In genomic region chr17:34959130-34959778, GRCm38 (mm10) we compare ENCODE assay signal across 7 mouse cellular contexts. TPM values are rescaled to one million over a fixed set of nuclear protein-coding genes. Genes with fewer than 3 reads are reported as not detected.
DNase-seq lines count a peak whose midpoint lies in the region; ATAC-seq and TF ChIP-seq lines count a peak whose summit lies in the region.
"Not testable (repeated sequence)": the region's sequence is repeated elsewhere in the genome, so short reads cannot be mapped to it uniquely, and the experiment has no call there.

Hspa1b (minus strand) TSS chr17:34959238.

- H3K27me3 ChIP-seq in heart, embryonic 11.5 days (ENCODE audit: control insufficient read depth, insufficient read depth, low read length); kidney, embryonic 15.5 days; limb, embryonic 14.5 days (ENCODE audit: control insufficient read depth, insufficient read depth, low read length); spleen, adult 2 months (ENCODE audit: control insufficient read depth, insufficient read depth, low read length): not testable (repeated sequence)
- H3K27me3 ChIP-seq in midbrain, embryonic 15.5 days (replicated peaks) = peaks cover 28% of the 10 kb centered on the region

- H3K36me3 ChIP-seq in heart, embryonic 11.5 days (ENCODE audit: control insufficient read depth, insufficient read depth, low read length); kidney, embryonic 15.5 days; limb, embryonic 14.5 days (ENCODE audit: control insufficient read depth, insufficient read depth, low read length); midbrain, embryonic 15.5 days (replicated peaks); spleen, adult 2 months (ENCODE audit: control insufficient read depth, insufficient read depth, low read length): not testable (repeated sequence)

- H3K4me3 ChIP-seq in bone marrow macrophage, adult 2 months (ENCODE audit: insufficient read depth, low read length) = peak within 1 kb of the TSS; percentile 73
- peak within 1 kb of the TSS; percentile 58 for H3K4me3 ChIP-seq in heart, embryonic 11.5 days (ENCODE audit: low read depth, low read length)
- H3K4me3 ChIP-seq in kidney, embryonic 15.5 days (replicated peaks) = peak within 1 kb of the TSS; percentile 55
- H3K4me3 ChIP-seq in limb, embryonic 14.5 days (replicated peaks; ENCODE audit: low read length) = peak within 1 kb of the TSS; percentile 50
- H3K4me3 ChIP-seq in midbrain, embryonic 15.5 days = peak within 1 kb of the TSS; percentile 41
- peak within 1 kb of the TSS; percentile 86 for H3K4me3 ChIP-seq in spleen, adult 2 months (ENCODE audit: extremely low read depth, insufficient read depth, insufficient read length)

- WGBS in heart, embryonic 11.5 days (ENCODE audit: insufficient replicate concordance) = under 1% methylated on average over 26 of the region's 32 CpGs
- WGBS in kidney, embryonic 15.5 days = 0% methylated on average over 30 of the region's 32 CpGs
- WGBS in limb, embryonic 14.5 days = under 1% methylated on average over 25 of the region's 32 CpGs
- under 1% methylated on average over 31 of the region's 32 CpGs for WGBS in midbrain, embryonic 15.5 days
- under 1% methylated on average over 29 of the region's 32 CpGs for WGBS in spleen, adult 2 months

- 0 out of 2 replicates have a peak, but pooled peaks have one; percentile 35 for TF ChIP-seq POLR2A in bone marrow macrophage, adult 2 months (IDR thresholded peaks at IDR 0.05; ENCODE audit: borderline replicate concordance, low read depth, low read length)
- peak; percentile 59; the same call in 1 of the 2 replicates for TF ChIP-seq POLR2A in limb, embryonic 14.5 days (IDR thresholded peaks at IDR 0.05; ENCODE audit: borderline replicate concordance, extremely low read depth, insufficient read depth, insufficient read length)
- not testable (repeated sequence) for TF ChIP-seq POLR2A in spleen, adult 2 months (IDR thresholded peaks at IDR 0.05; ENCODE audit: low read depth, low read length)

- ATAC-seq in erythroid progenitor cell, adult 5-6 weeks (replicated peaks; ENCODE audit: low FRiP score, poor library complexity, severe bottlenecking) = peak; percentile 97
- ATAC-seq in heart, embryonic 11.5 days (replicated peaks; ENCODE audit: insufficient number of reproducible peaks, low FRiP score, low TSS enrichment) = peak; percentile 91
- ATAC-seq in kidney, embryonic 15.5 days (replicated peaks; ENCODE audit: low FRiP score) = peak; percentile 93
- peak; percentile 95 for ATAC-seq in limb, embryonic 14.5 days (ENCODE audit: low FRiP score, low read depth)
- peak; percentile 94 for ATAC-seq in midbrain, embryonic 15.5 days (replicated peaks)

- H3K4me1 ChIP-seq in bone marrow macrophage, adult 2 months (ENCODE audit: control insufficient read depth, insufficient read depth, low read length) = peaks cover 12% of the 10 kb centered on the region
- H3K4me1 ChIP-seq in heart, embryonic 11.5 days (ENCODE audit: control insufficient read depth, insufficient read depth, low read length); limb, embryonic 14.5 days (ENCODE audit: control insufficient read depth, insufficient read depth, low read length); midbrain, embryonic 15.5 days; spleen, adult 2 months (ENCODE audit: control insufficient read depth, insufficient read depth, insufficient read length): not testable (repeated sequence)
- peaks cover 21% of the 10 kb centered on the region for H3K4me1 ChIP-seq in kidney, embryonic 15.5 days

- H3K9ac ChIP-seq in heart, embryonic 11.5 days (ENCODE audit: low read depth, low read length) = peak within 1 kb of the TSS; percentile 80
- H3K9ac ChIP-seq in kidney, embryonic 15.5 days = peak within 1 kb of the TSS; percentile 61
- peak within 1 kb of the TSS; percentile 61 for H3K9ac ChIP-seq in limb, embryonic 14.5 days (ENCODE audit: low read depth, low read length, severe bottlenecking)
- H3K9ac ChIP-seq in midbrain, embryonic 15.5 days = peak within 1 kb of the TSS; percentile 34; the same call in 1 of the 2 replicates

- not testable (repeated sequence) for H3K9me3 ChIP-seq in heart, embryonic 11.5 days (replicated peaks; ENCODE audit: control insufficient read depth, low read length); kidney, embryonic 15.5 days (replicated peaks); limb, embryonic 14.5 days (ENCODE audit: control insufficient read depth, low read length); midbrain, embryonic 15.5 days

- TF ChIP-seq CTCF in bone marrow macrophage, adult 2 months (IDR thresholded peaks at IDR 0.05; ENCODE audit: low read depth, low read length); spleen, adult 2 months (IDR thresholded peaks at IDR 0.05; ENCODE audit: extremely low read depth, insufficient read depth, insufficient read length, insufficient replicate concordance): not testable (repeated sequence)

- peak within 1 kb of the TSS; percentile 85 for H3K27ac ChIP-seq in bone marrow macrophage, adult 2 months (ENCODE audit: insufficient read depth, low read depth, low read length)
- peak within 1 kb of the TSS; percentile 94 for H3K27ac ChIP-seq in heart, embryonic 11.5 days (ENCODE audit: low read depth, low read length)
- peak within 1 kb of the TSS; percentile 99 for H3K27ac ChIP-seq in kidney, embryonic 15.5 days
- H3K27ac ChIP-seq in limb, embryonic 14.5 days (replicated peaks; ENCODE audit: low read depth, low read length) = peak within 1 kb of the TSS; percentile 88
- H3K27ac ChIP-seq in midbrain, embryonic 15.5 days = peak within 1 kb of the TSS; percentile 66; the same call in 1 of the 2 replicates
- peak within 1 kb of the TSS; percentile 93 for H3K27ac ChIP-seq in spleen, adult 2 months (ENCODE audit: insufficient read depth, low read length)

- peak; percentile 89 for DNase-seq in limb, embryonic 14.5 days (ENCODE audit: low spot score)
- peak; percentile 49 to 66 for DNase-seq in spleen, adult 2 months (ENCODE audit: low read depth in 1 of 2, low spot score in 2 of 2)

- peak within 1 kb of the TSS; percentile 84 for H3K4me2 ChIP-seq in heart, embryonic 11.5 days
- peak within 1 kb of the TSS; percentile 78 for H3K4me2 ChIP-seq in kidney, embryonic 15.5 days
- peak within 1 kb of the TSS; percentile 67 for H3K4me2 ChIP-seq in limb, embryonic 14.5 days (replicated peaks; ENCODE audit: low read depth, low read length, severe bottlenecking)
- peak within 1 kb of the TSS; percentile 81 for H3K4me2 ChIP-seq in midbrain, embryonic 15.5 days

RNA-seq across cellular contexts. Expression of gene Hspa1b, which starts in this region (rescaled TPM):
- 1.2 and 1.5 TPM in 2 replicates for polyA plus RNA-seq in bone marrow macrophage, adult 2 months (2012; ENCODE audit: insufficient read depth, insufficient read length, missing spikeins)
- total RNA-seq in erythroid progenitor cell, adult 5-6 weeks (2015; ENCODE audit: low replicate concordance) = 2.5 and 4.0 TPM in 2 replicates
- 1.0 and 3.3 TPM in 2 replicates for total RNA-seq in erythroid progenitor cell, adult 5-6 weeks (2017; ENCODE audit: low replicate concordance)
- 0.48 and 0.50 TPM in 2 replicates for polyA plus RNA-seq in heart, embryonic 11.5 days (2014; fragmentation: Nextera tagmentation; extraction: Ambion mirVana)
- polyA plus RNA-seq in kidney, embryonic 15.5 days (2015; fragmentation: Nextera tagmentation; extraction: Ambion mirVana) = 0.49 and 0.53 TPM in 2 replicates
- polyA plus RNA-seq in limb, embryonic 14.5 days (2012; rRNA removed) = 22.8 and 25.6 TPM in 2 replicates
- 1.6 and 2.2 TPM in 2 replicates for polyA plus RNA-seq in limb, embryonic 14.5 days (2014; fragmentation: Nextera tagmentation; extraction: Ambion mirVana)
- polyA plus RNA-seq in midbrain, embryonic 15.5 days (2015; fragmentation: Nextera tagmentation; extraction: Ambion mirVana) = 0.24 and 0.31 TPM in 2 replicates
- 7.6 and 12.5 TPM in 2 replicates for polyA plus RNA-seq in spleen, adult 2 months (2012; rRNA removed)

Comparison
In these comparisons a context has a peak if more than half of its experiments do, and no peak if none do; other contexts are left out.
1. Peak in every context shown above with its lines: DNase-seq, ATAC-seq, H3K4me3 ChIP-seq and H3K27ac ChIP-seq.
2. Peak in ATAC-seq, H3K4me3 ChIP-seq, H3K27ac ChIP-seq, H3K9ac ChIP-seq and H3K4me2 ChIP-seq in heart, embryonic 11.5 days; RNA of the gene not detected or under 1 TPM.
3. Peak in ATAC-seq, H3K4me3 ChIP-seq, H3K27ac ChIP-seq, H3K9ac ChIP-seq and H3K4me2 ChIP-seq in kidney, embryonic 15.5 days; RNA of the gene not detected or under 1 TPM.
4. Peak in ATAC-seq, H3K4me3 ChIP-seq, H3K27ac ChIP-seq, H3K9ac ChIP-seq and H3K4me2 ChIP-seq in midbrain, embryonic 15.5 days; RNA of the gene not detected or under 1 TPM.